14 mouse cellular contexts compared by ENCODE assay signal in the genomic region with DNA sequence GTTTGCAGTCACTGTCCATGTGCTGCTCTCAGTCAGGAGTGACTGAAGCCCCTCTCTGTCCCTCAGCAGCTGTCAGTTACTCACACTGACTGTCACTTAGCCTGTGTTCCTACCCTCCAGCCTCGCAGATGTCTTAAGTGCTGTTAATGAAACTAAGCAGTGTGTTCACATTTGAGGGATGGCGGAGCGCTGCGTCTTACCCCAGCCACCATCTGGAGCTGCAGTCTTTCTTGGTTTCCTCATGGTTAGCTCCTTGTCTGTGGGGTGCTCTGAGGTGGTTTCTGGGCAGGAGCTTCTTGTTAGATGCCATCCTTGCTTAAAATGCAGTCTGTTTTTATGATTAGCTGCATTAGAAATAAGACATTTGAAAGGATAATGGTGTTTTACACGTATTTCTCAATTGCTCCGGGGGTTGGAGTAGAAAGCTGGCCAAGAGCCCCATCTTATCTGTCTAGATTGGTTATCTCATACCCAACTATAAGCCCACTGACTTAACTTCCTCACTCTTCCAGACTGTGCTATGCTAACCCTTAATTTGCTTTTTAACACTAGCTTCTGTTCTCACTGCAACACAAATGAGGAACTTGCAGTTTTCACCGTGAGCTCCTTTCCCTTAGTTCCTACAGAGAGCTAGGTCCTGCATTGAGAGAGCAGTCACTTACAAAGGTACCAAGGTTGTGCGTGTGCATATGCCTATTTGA. TPM values are rescaled to one million over a fixed set of nuclear protein-coding genes. Genes with fewer than 3 reads are reported as not detected.
DNase-seq lines count a peak whose midpoint lies in the region; ATAC-seq and TF ChIP-seq lines count a peak whose summit lies in the region.
"Had no signal": no experiment of that assay in that cellular context is flagged by ENCODE, and none has a peak within 500 bp of the region (broad histone marks: within the 10 kb centered on the region; RNA-seq: fewer than 3 reads in every experiment).

No protein-coding gene starts in this region.

- H3K36me3 ChIP-seq in embryonic facial prominence, embryonic 14.5 days (ENCODE audit: control insufficient read depth, insufficient read depth, low read length) = peaks cover 4% of the 10 kb centered on the region; the same call in 1 of the 2 replicates
- peaks cover 30% of the 10 kb centered on the region for H3K36me3 ChIP-seq in embryonic facial prominence, embryonic 10.5 days (replicated peaks)
- peaks cover 16% of the 10 kb centered on the region for H3K36me3 ChIP-seq in liver, adult 2 months (ENCODE audit: control insufficient read depth, insufficient read depth, low read length)
- H3K36me3 ChIP-seq in liver, embryonic 11.5 days (ENCODE audit: control insufficient read depth, insufficient read depth, low read length) = no peaks in the 10 kb centered on the region; the same call in 1 of the 2 replicates

- no peak for DNase-seq in embryonic facial prominence, embryonic 14.5 days (ENCODE audit: low spot score)
- DNase-seq in embryonic facial prominence, embryonic 10.5 days (ENCODE audit: low spot score) = no peak
- no peak for DNase-seq in liver, adult 2 months (ENCODE audit: extremely low read depth, low read depth, low spot score)
- DNase-seq in liver, embryonic 11.5 days (ENCODE audit: low spot score) = no peak
- peak; percentile 47 for DNase-seq in 416B (ENCODE audit: low read depth)
- DNase-seq in lung, adult 18-20 months = no peak
- DNase-seq in frontal cortex, adult 2 months (ENCODE audit: extremely low spot score in 1 of 2, low spot score in 1 of 2) = no peak
- DNase-seq: cerebellum, adult 11 months; kidney, postnatal 14 days had no signal

- H3K4me3 ChIP-seq in embryonic facial prominence, embryonic 14.5 days (ENCODE audit: low read depth, low read length) = no peak overlapping the region
- H3K4me3 ChIP-seq in embryonic facial prominence, embryonic 10.5 days = no peak overlapping the region
- H3K4me3 ChIP-seq in liver, adult 2 months (ENCODE audit: insufficient read depth, low read depth, low read length) = no peak overlapping the region
- H3K4me3 ChIP-seq in liver, embryonic 11.5 days (ENCODE audit: low read depth, low read length) = no peak overlapping the region
- H3K4me3 ChIP-seq: embryonic facial prominence, embryonic 13.5 days; forebrain, embryonic 10.5 days; heart, embryonic 12.5 days; midbrain, embryonic 13.5 days had no signal

- TF ChIP-seq POLR2A in liver, adult 2 months (IDR thresholded peaks at IDR 0.05; ENCODE audit: extremely low read depth, insufficient read depth, low read length) = no peak

- WGBS in embryonic facial prominence, embryonic 14.5 days = 85% methylated on average over 8 of the region's 8 CpGs
- WGBS in embryonic facial prominence, embryonic 10.5 days = 89% methylated on average over 8 of the region's 8 CpGs
- 70% methylated on average over 8 of the region's 8 CpGs for WGBS in liver, adult 2 months
- 57% methylated on average over 8 of the region's 8 CpGs for WGBS in liver, embryonic 11.5 days

- peak; percentile 60; the same call in 1 of the 2 replicates for ATAC-seq in embryonic facial prominence, embryonic 14.5 days (ENCODE audit: low read depth)
- no peak for ATAC-seq in liver, embryonic 11.5 days (replicated peaks; ENCODE audit: low FRiP score)
- peak; percentile 79 for ATAC-seq in hematopoietic stem cell, adult 5-6 weeks (replicated peaks in 1 of 2; ENCODE audit: insufficient read depth in 1 of 2, low FRiP score in 2 of 2, low TSS enrichment in 1 of 2, low read depth in 1 of 2, poor library complexity in 2 of 2, severe bottlenecking in 2 of 2)
- ATAC-seq: midbrain, embryonic 13.5 days had no signal

- no peak overlapping the region for H3K9ac ChIP-seq in embryonic facial prominence, embryonic 14.5 days (ENCODE audit: low read depth, low read length)
- peak overlapping the region; percentile 19; the same call in 1 of the 2 replicates for H3K9ac ChIP-seq in liver, adult 2 months (ENCODE audit: low read depth, low read length)
- H3K9ac ChIP-seq in liver, embryonic 11.5 days (ENCODE audit: low read depth, low read length) = no peak overlapping the region
- H3K9ac ChIP-seq: embryonic facial prominence, embryonic 13.5 days; heart, embryonic 12.5 days; midbrain, embryonic 13.5 days had no signal

- no peak for TF ChIP-seq CTCF in liver, adult 2 months (IDR thresholded peaks at IDR 0.05; ENCODE audit: low read depth, low read length)

- no peaks in the 10 kb centered on the region for H3K4me1 ChIP-seq in embryonic facial prominence, embryonic 14.5 days (ENCODE audit: control insufficient read depth, insufficient read depth, low read length)
- peaks cover 8% of the 10 kb centered on the region for H3K4me1 ChIP-seq in embryonic facial prominence, embryonic 10.5 days
- H3K4me1 ChIP-seq in liver, adult 2 months (ENCODE audit: control insufficient read depth, insufficient read depth, low read length) = peaks cover 20% of the 10 kb centered on the region
- H3K4me1 ChIP-seq in liver, embryonic 11.5 days (replicated peaks; ENCODE audit: control insufficient read depth, insufficient read depth, low read length) = peaks cover 23% of the 10 kb centered on the region
- H3K4me1 ChIP-seq: midbrain, embryonic 13.5 days had no signal

- H3K27me3 ChIP-seq in embryonic facial prominence, embryonic 14.5 days (replicated peaks; ENCODE audit: control insufficient read depth, insufficient read depth, low read length) = no peaks in the 10 kb centered on the region
- no peaks in the 10 kb centered on the region for H3K27me3 ChIP-seq in embryonic facial prominence, embryonic 10.5 days (replicated peaks; ENCODE audit: low read depth, poor library complexity, severe bottlenecking)
- no peaks in the 10 kb centered on the region for H3K27me3 ChIP-seq in liver, adult 2 months (ENCODE audit: control insufficient read depth, insufficient read depth, low read length)
- no peaks in the 10 kb centered on the region for H3K27me3 ChIP-seq in liver, embryonic 11.5 days (replicated peaks; ENCODE audit: control insufficient read depth, insufficient read depth, low read length)
- H3K27me3 ChIP-seq: embryonic facial prominence, embryonic 13.5 days; heart, embryonic 12.5 days; midbrain, embryonic 13.5 days had no signal

- no peak overlapping the region for H3K27ac ChIP-seq in embryonic facial prominence, embryonic 14.5 days (replicated peaks; ENCODE audit: low read depth, low read length)
- H3K27ac ChIP-seq in embryonic facial prominence, embryonic 10.5 days (replicated peaks) = no peak overlapping the region
- H3K27ac ChIP-seq in liver, adult 2 months (replicated peaks; ENCODE audit: insufficient read depth, low read depth, low read length) = peak overlapping the region; percentile 84
- H3K27ac ChIP-seq in liver, embryonic 11.5 days (ENCODE audit: low read depth, low read length) = no peak overlapping the region
- H3K27ac ChIP-seq: embryonic facial prominence, embryonic 13.5 days; forebrain, embryonic 10.5 days; midbrain, embryonic 13.5 days had no signal

- no peaks in the 10 kb centered on the region for H3K9me3 ChIP-seq in embryonic facial prominence, embryonic 14.5 days (ENCODE audit: control insufficient read depth, low read length)
- no peaks in the 10 kb centered on the region for H3K9me3 ChIP-seq in embryonic facial prominence, embryonic 10.5 days
- no peaks in the 10 kb centered on the region for H3K9me3 ChIP-seq in liver, embryonic 11.5 days (ENCODE audit: control insufficient read depth, low read length)
- H3K9me3 ChIP-seq: embryonic facial prominence, embryonic 13.5 days; forebrain, embryonic 10.5 days; heart, embryonic 12.5 days; midbrain, embryonic 13.5 days had no signal

- H3K79me2 ChIP-seq in liver, adult 2 months (ENCODE audit: control insufficient read depth, insufficient read depth, low read length) = peaks cover 30% of the 10 kb centered on the region

- no peak overlapping the region for H3K4me2 ChIP-seq in embryonic facial prominence, embryonic 14.5 days (ENCODE audit: low read depth, low read length)
- H3K4me2 ChIP-seq in liver, embryonic 11.5 days = no peak overlapping the region
- H3K4me2 ChIP-seq: embryonic facial prominence, embryonic 13.5 days; heart, embryonic 12.5 days; midbrain, embryonic 13.5 days had no signal

RNA-seq across cellular contexts. Expression of gene Scap, which starts 19.0 kb away (rescaled TPM):
- 30.3 and 33.0 TPM in 2 replicates for polyA plus RNA-seq in embryonic facial prominence, embryonic 14.5 days (2014; fragmentation: Nextera tagmentation; extraction: Ambion mirVana)
- polyA plus RNA-seq in embryonic facial prominence, embryonic 10.5 days (2016; fragmentation: Nextera tagmentation; extraction: Ambion mirVana) = 38.5 and 40.3 TPM in 2 replicates
- 51.8 and 84.8 TPM in 2 replicates for total RNA-seq in liver, adult 2 months (2014; rRNA removed)
- 68.7 and 72.9 TPM in 2 replicates for polyA plus RNA-seq in liver, adult 2 months (2012; rRNA removed)
- 32.9 and 36.7 TPM in 2 replicates for polyA plus RNA-seq in liver, embryonic 11.5 days (2014; fragmentation: Nextera tagmentation; extraction: Ambion mirVana)
- total RNA-seq in hematopoietic stem cell, adult 5-6 weeks (2017) = 21.4 and 23.2 TPM in 2 replicates
- 42.4 and 45.8 TPM in 2 replicates for polyA plus RNA-seq in frontal cortex, adult 2 months (2012; rRNA removed)

RNA-seq across cellular contexts. Expression of gene Elp6, which starts 47.1 kb away (rescaled TPM):
- 17.7 and 21.5 TPM in 2 replicates for polyA plus RNA-seq in embryonic facial prominence, embryonic 14.5 days (2014; fragmentation: Nextera tagmentation; extraction: Ambion mirVana)
- polyA plus RNA-seq in embryonic facial prominence, embryonic 10.5 days (2016; fragmentation: Nextera tagmentation; extraction: Ambion mirVana) = 44.0 and 45.6 TPM in 2 replicates
- 5.0 and 5.9 TPM in 2 replicates for total RNA-seq in liver, adult 2 months (2014; rRNA removed)
- polyA plus RNA-seq in liver, adult 2 months (2012; rRNA removed) = 6.6 and 7.3 TPM in 2 replicates
- 27.7 TPM in 2 replicates for polyA plus RNA-seq in liver, embryonic 11.5 days (2014; fragmentation: Nextera tagmentation; extraction: Ambion mirVana)
- total RNA-seq in hematopoietic stem cell, adult 5-6 weeks (2017) = 3.6 and 5.3 TPM in 2 replicates
- 20.8 and 21.8 TPM in 2 replicates for polyA plus RNA-seq in frontal cortex, adult 2 months (2012; rRNA removed)

RNA-seq across cellular contexts. Expression of gene Ptpn23, which starts 55.9 kb away (rescaled TPM):
- polyA plus RNA-seq in embryonic facial prominence, embryonic 14.5 days (2014; fragmentation: Nextera tagmentation; extraction: Ambion mirVana) = 15.3 and 16.6 TPM in 2 replicates
- polyA plus RNA-seq in embryonic facial prominence, embryonic 10.5 days (2016; fragmentation: Nextera tagmentation; extraction: Ambion mirVana) = 15.1 and 15.5 TPM in 2 replicates
- total RNA-seq in liver, adult 2 months (2014; rRNA removed) = 4.5 and 6.8 TPM in 2 replicates
- polyA plus RNA-seq in liver, adult 2 months (2012; rRNA removed) = 7.9 and 10.7 TPM in 2 replicates
- 13.2 and 13.6 TPM in 2 replicates for polyA plus RNA-seq in liver, embryonic 11.5 days (2014; fragmentation: Nextera tagmentation; extraction: Ambion mirVana)
- 3.7 and 5.1 TPM in 2 replicates for total RNA-seq in hematopoietic stem cell, adult 5-6 weeks (2017)
- polyA plus RNA-seq in frontal cortex, adult 2 months (2012; rRNA removed) = 44.4 and 45.4 TPM in 2 replicates
